Mouse (Mus musculus): Measurements from ENCODE around the gene Crim1. TPM values are rescaled to one million over a fixed set of nuclear protein-coding genes. Genes with fewer than 3 reads are reported as not detected.

Crim1 gene
- total RNA-seq (2012; rRNA removed), result 44.6 and 61.7 TPM in 2 replicates

GRCm38 (mm10) chr17:78199626-78200560 lies at the start of gene Crim1:
TSS of gene Crim1 (plus strand) at chr17:78200248.
- in situ Hi-C loops (cut with MboI; ENCODE audit: low sequenced_read_pairs in 2 of 2, unreplicated experiment in 2 of 2), result no loop called here
- H3K9ac ChIP-seq (ENCODE audit: insufficient read depth, low read depth, low read length, poor library complexity, severe bottlenecking), result peak within 1 kb of the TSS; percentile 86
- H3K4me1 ChIP-seq (ENCODE audit: control insufficient read depth in 2 of 2, insufficient read depth in 2 of 2, low read length in 2 of 2, poor library complexity in 1 of 2), result no peaks in the 10 kb centered on the region; a peak in 1 of 4 replicates
- H3K27ac ChIP-seq (ENCODE audit: insufficient read depth, low read depth, low read length, poor library complexity, severe bottlenecking), result no peak within 1 kb of the TSS
- no peaks in the 10 kb centered on the region for H3K9me3 ChIP-seq (ENCODE audit: control insufficient read depth, insufficient read depth, low read depth, low read length)
- peak; percentile 45 for DNase-seq (ENCODE audit: low read depth, low spot score)
- TF ChIP-seq ZC3H11A (IDR thresholded peaks at IDR 0.05; ENCODE audit: borderline replicate concordance, low read depth, low read length), result no peak
- no peak for TF ChIP-seq MAFK (IDR thresholded peaks at IDR 0.05; ENCODE audit: insufficient read depth, low read depth, low read length)
- no peak; the same call in 1 of the 2 replicates for TF ChIP-seq HCFC1 (IDR thresholded peaks at IDR 0.05; ENCODE audit: borderline replicate concordance, insufficient read depth, low read length)
- TF ChIP-seq ZNF384 (IDR thresholded peaks at IDR 0.05; ENCODE audit: low read depth, low read length), result no peak
- no peak for TF ChIP-seq CHD2 (IDR thresholded peaks at IDR 0.05; ENCODE audit: low read depth, low read length)
- no peaks in the 10 kb centered on the region for H3K36me3 ChIP-seq (ENCODE audit: control insufficient read depth, insufficient read depth, low read length, poor library complexity, severe bottlenecking)
- H3K4me3 ChIP-seq (ENCODE audit: insufficient read depth in 1 of 2, low read depth in 1 of 2, low read length in 2 of 2, poor library complexity in 1 of 2, severe bottlenecking in 1 of 2), result peak within 1 kb of the TSS; percentile 82 to 90

GRCm38 (mm10) chr17:78151479-78152282 lies 48.4 kb upstream of the Crim1 start:
- in situ Hi-C loops (cut with MboI; ENCODE audit: low sequenced_read_pairs in 2 of 2, unreplicated experiment in 2 of 2), result no loop called here
- TF ChIP-seq HCFC1 (IDR thresholded peaks at IDR 0.05; ENCODE audit: borderline replicate concordance, insufficient read depth, low read length) (no peak), ZC3H11A (IDR thresholded peaks at IDR 0.05; ENCODE audit: borderline replicate concordance, low read depth, low read length) (no peak), MAFK (IDR thresholded peaks at IDR 0.05; ENCODE audit: insufficient read depth, low read depth, low read length) (no peak), ZNF384 (IDR thresholded peaks at IDR 0.05; ENCODE audit: low read depth, low read length) (no peak), CHD2 (IDR thresholded peaks at IDR 0.05; ENCODE audit: low read depth, low read length) (no peak)
- DNase-seq (ENCODE audit: low read depth, low spot score), result no peak

GRCm38 (mm10) chr17:78163278-78163677 lies 36.8 kb upstream of the Crim1 start:
- in situ Hi-C loops (cut with MboI; ENCODE audit: low sequenced_read_pairs in 2 of 2, unreplicated experiment in 2 of 2), result no loop called here
- Histone ChIP-seq H3K4me3 (ENCODE audit: insufficient read depth in 1 of 2, low read depth in 1 of 2, low read length in 2 of 2, poor library complexity in 1 of 2, severe bottlenecking in 1 of 2) (no peak overlapping the region), H3K36me3 (ENCODE audit: control insufficient read depth, insufficient read depth, low read length, poor library complexity, severe bottlenecking) (no peaks in the 10 kb centered on the region), H3K9me3 (ENCODE audit: control insufficient read depth, insufficient read depth, low read depth, low read length) (no peaks in the 10 kb centered on the region), H3K27ac (ENCODE audit: insufficient read depth, low read depth, low read length, poor library complexity, severe bottlenecking) (no peak overlapping the region), H3K4me1 (ENCODE audit: control insufficient read depth in 2 of 2, insufficient read depth in 2 of 2, low read length in 2 of 2, poor library complexity in 1 of 2) (no peaks in the 10 kb centered on the region), H3K9ac (ENCODE audit: insufficient read depth, low read depth, low read length, poor library complexity, severe bottlenecking) (no peak overlapping the region)
- DNase-seq (ENCODE audit: low read depth, low spot score), result peak; percentile 45
- TF ChIP-seq CHD2 (IDR thresholded peaks at IDR 0.05; ENCODE audit: low read depth, low read length), result no peak
- no peak for TF ChIP-seq MAFK (IDR thresholded peaks at IDR 0.05; ENCODE audit: insufficient read depth, low read depth, low read length)
- TF ChIP-seq ZC3H11A (IDR thresholded peaks at IDR 0.05; ENCODE audit: borderline replicate concordance, low read depth, low read length), result no peak
- no peak for TF ChIP-seq HCFC1 (IDR thresholded peaks at IDR 0.05; ENCODE audit: borderline replicate concordance, insufficient read depth, low read length)
- no peak for TF ChIP-seq ZNF384 (IDR thresholded peaks at IDR 0.05; ENCODE audit: low read depth, low read length)

More at GRCm38 (mm10) chr17:78151479-78152282, 48.4 kb upstream of the Crim1 start:
- Histone ChIP-seq H3K4me3 (ENCODE audit: insufficient read depth in 1 of 2, low read depth in 1 of 2, low read length in 2 of 2, poor library complexity in 1 of 2, severe bottlenecking in 1 of 2) (no peak overlapping the region), H3K36me3 (ENCODE audit: control insufficient read depth, insufficient read depth, low read length, poor library complexity, severe bottlenecking) (no peaks in the 10 kb centered on the region), H3K27ac (ENCODE audit: insufficient read depth, low read depth, low read length, poor library complexity, severe bottlenecking) (no peak overlapping the region), H3K9me3 (ENCODE audit: control insufficient read depth, insufficient read depth, low read depth, low read length) (no peaks in the 10 kb centered on the region), H3K9ac (ENCODE audit: insufficient read depth, low read depth, low read length, poor library complexity, severe bottlenecking) (no peak overlapping the region), H3K4me1 (ENCODE audit: control insufficient read depth in 2 of 2, insufficient read depth in 2 of 2, low read length in 2 of 2, poor library complexity in 1 of 2) (no peaks in the 10 kb centered on the region)

- H3K9me3 ChIP-seq (ENCODE audit: control insufficient read depth, insufficient read depth, low read depth, low read length), result no peaks in the 10 kb centered on the region
- no peaks in the 10 kb centered on the region for H3K36me3 ChIP-seq (ENCODE audit: control insufficient read depth, insufficient read depth, low read length, poor library complexity, severe bottlenecking)
- H3K9ac ChIP-seq (ENCODE audit: insufficient read depth, low read depth, low read length, poor library complexity, severe bottlenecking), result no peak overlapping the region
- no peak for TF ChIP-seq HCFC1 (IDR thresholded peaks at IDR 0.05; ENCODE audit: borderline replicate concordance, insufficient read depth, low read length)
- no peak for TF ChIP-seq ZC3H11A (IDR thresholded peaks at IDR 0.05; ENCODE audit: borderline replicate concordance, low read depth, low read length)
- no peak for TF ChIP-seq ZNF384 (IDR thresholded peaks at IDR 0.05; ENCODE audit: low read depth, low read length)
- TF ChIP-seq MAFK (IDR thresholded peaks at IDR 0.05; ENCODE audit: insufficient read depth, low read depth, low read length), result no peak
- no peak for TF ChIP-seq CHD2 (IDR thresholded peaks at IDR 0.05; ENCODE audit: low read depth, low read length)
- no peak for DNase-seq (ENCODE audit: low read depth, low spot score)
- no peak overlapping the region for H3K4me3 ChIP-seq (ENCODE audit: insufficient read depth in 1 of 2, low read depth in 1 of 2, low read length in 2 of 2, poor library complexity in 1 of 2, severe bottlenecking in 1 of 2)
- in situ Hi-C loops (cut with MboI; ENCODE audit: low sequenced_read_pairs in 2 of 2, unreplicated experiment in 2 of 2), result no loop called here
- H3K27ac ChIP-seq (ENCODE audit: insufficient read depth, low read depth, low read length, poor library complexity, severe bottlenecking), result no peak overlapping the region
- H3K4me1 ChIP-seq (ENCODE audit: control insufficient read depth in 2 of 2, insufficient read depth in 2 of 2, low read length in 2 of 2, poor library complexity in 1 of 2), result no peaks in the 10 kb centered on the region
These were observed 36.3 kb upstream of the Crim1 start for GRCm38 (mm10) chr17:78163724-78164236.
